Mouse (Mus musculus): Measurements from ENCODE around the gene Ice1.

DNA sequence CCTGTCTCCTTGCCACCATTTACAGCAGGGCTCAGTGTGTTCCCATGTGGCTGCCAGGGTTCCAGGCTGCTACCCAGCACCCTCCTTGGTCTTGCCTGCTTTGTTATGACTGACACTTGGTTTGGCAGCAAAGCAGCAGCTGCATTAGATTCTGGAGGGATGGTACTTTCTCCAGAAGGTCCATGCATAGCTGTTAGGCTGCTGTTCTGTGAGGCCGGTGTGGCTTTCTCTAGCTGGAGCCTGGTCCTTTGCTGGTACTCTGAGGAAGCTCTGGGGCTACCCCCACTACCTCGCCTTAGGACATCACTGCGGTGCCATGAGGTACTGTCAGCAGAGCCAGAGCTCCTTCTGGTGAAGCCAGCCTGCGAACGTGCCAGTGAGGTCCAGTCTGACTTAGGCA is 32.1 kb downstream of the Ice1 start:
- TF ChIP-seq CTCF (conservative IDR thresholded peaks at IDR 0.05; ENCODE audit: low read length): no peak
- no peak for TF ChIP-seq NANOG (IDR thresholded peaks at IDR 0.05; ENCODE audit: borderline replicate concordance, low read length)
